Mouse (Mus musculus) small intestine, adult 2 months (tissue): ENCODE results near the gene Adam23.
"Not testable (repeated sequence)": the region's sequence is repeated elsewhere in the genome, so short reads cannot be mapped to it uniquely, and the experiment has no call there.

ENCODE experiments used
- CTCF ChIP-seq: fragments of 200-500 bp; IDR thresholded peaks from 2 replicates; pipeline ENCODE4 v1.5.1; 2012; ENCODE audit warnings: low read depth, mild to moderate bottlenecking, control low read depth, inconsistent platforms, low read length, moderate library complexity, mixed read lengths; ENCODE audit not compliant: insufficient replicate concordance, insufficient read length; ENCODE audit errors: extremely low read depth
- POLR2A ChIP-seq: fragments of 200-500 bp; IDR thresholded peaks from 2 replicates; pipeline ENCODE4 v1.6.1; 2012; ENCODE audit warnings: low read depth, mild to moderate bottlenecking, control low read depth, inconsistent platforms, low read length, moderate library complexity

- not testable (repeated sequence) for TF ChIP-seq POLR2A, CTCF
Observed at GRCm38 (mm10) chr1:63630390-63630789, 184.7 kb downstream of the Adam23 start.
